Mouse (Mus musculus) liver, embryonic 12.5 days (tissue): ENCODE measurements around the gene Ralgps1. TPM values are rescaled to one million over a fixed set of nuclear protein-coding genes. Genes with fewer than 3 reads are reported as not detected.

Source experiments
- ATAC-seq: fragments of 200-750 bp; cut with Nextera tagmentation; 2 replicates; pipeline ENCODE4 v1.8.0; 2017; ENCODE audit warnings: moderate number of reproducible peaks, mild to moderate bottlenecking, moderate library complexity
- H3K27ac ChIP-seq: fragments of 300-500 bp; sonication (generic); 2 replicates; pipeline ENCODE4 v1.5.1; 2016; ENCODE audit warnings: mild to moderate bottlenecking
- H3K27me3 ChIP-seq: fragments of 300-500 bp; sonication (generic); replicated peaks from 2 replicates; pipeline ENCODE4 v1.6.1; 2016; ENCODE audit warnings: mild to moderate bottlenecking, moderate library complexity
- H3K36me3 ChIP-seq: fragments of 300-500 bp; sonication (generic); 2 replicates; pipeline ENCODE4 v1.6.1; 2016; ENCODE audit warnings: mild to moderate bottlenecking, moderate library complexity
- H3K4me1 ChIP-seq: fragments of 300-500 bp; sonication (generic); 2 replicates; pipeline ENCODE4 v1.6.1; 2016
- H3K4me2 ChIP-seq: fragments of 300-500 bp; sonication (generic); 2 replicates; pipeline ENCODE4 v1.6.1; 2016; ENCODE audit warnings: mild to moderate bottlenecking, moderate library complexity
- H3K4me3 ChIP-seq: fragments of 300-500 bp; sonication (generic); 2 replicates; pipeline ENCODE4 v1.5.1; 2016; ENCODE audit warnings: mild to moderate bottlenecking, moderate library complexity
- H3K9ac ChIP-seq: fragments of 300-500 bp; sonication (generic); 2 replicates; pipeline ENCODE4 v1.6.1; 2016; ENCODE audit warnings: mild to moderate bottlenecking, moderate library complexity
- H3K9me3 ChIP-seq: fragments of 300-500 bp; sonication (generic); replicated peaks from 2 replicates; pipeline ENCODE4 v1.6.1; 2016; ENCODE audit warnings: mild to moderate bottlenecking, moderate library complexity
- WGBS: fragments of 180-500 bp; shearing (Covaris S2); methylation state at CpG from one replicate; pipeline ENCODE4 v1.1.7; 2016; ENCODE audit not compliant: insufficient replicate concordance; 5-methylcytosine and 5-hydroxymethylcytosine counted together
- polyA plus RNA-seq: library from polyadenylated mRNA; unstranded; fragments of >200 nt; fragmentation: Nextera tagmentation; extraction: Ambion mirVana; gene quantifications from 2 replicates; pipeline ENCODE4 v1.2.1, GENCODE M21; 2016

The Ralgps1 gene
- polyA plus RNA-seq, 1 experiment from 2014 or later = 1.1 TPM

GRCm38 (mm10) chr2:33228077-33228476, 143.2 kb downstream of the Ralgps1 start:
- no peak overlapping the region for H3K27ac ChIP-seq
- H3K9ac ChIP-seq = no peak overlapping the region
- ATAC-seq = no peak
- no peaks in the 10 kb centered on the region for H3K27me3 ChIP-seq
- 78% methylated on average over 11 of the region's 11 CpGs for WGBS
- H3K36me3 ChIP-seq = no peaks in the 10 kb centered on the region
- H3K4me2 ChIP-seq = no peak overlapping the region
- no peak overlapping the region for H3K4me3 ChIP-seq
- no peaks in the 10 kb centered on the region for H3K9me3 ChIP-seq
- peaks cover 6% of the 10 kb centered on the region; the same call in 1 of the 2 replicates for H3K4me1 ChIP-seq

GRCm38 (mm10) chr2:33225921-33226320, 145.4 kb downstream of the Ralgps1 start:
- 79% methylated on average over 7 of the region's 7 CpGs for WGBS
- Histone ChIP-seq H3K27ac (no peak overlapping the region), H3K27me3 (no peaks in the 10 kb centered on the region), H3K9ac (no peak overlapping the region), H3K36me3 (no peaks in the 10 kb centered on the region), H3K4me3 (no peak overlapping the region), H3K9me3 (no peaks in the 10 kb centered on the region), H3K4me2 (no peak overlapping the region), H3K4me1 (peaks cover 3% of the 10 kb centered on the region; the same call in 1 of the 2 replicates)
- no peak for ATAC-seq

GRCm38 (mm10) chr2:33223656-33224358, 147.5 kb downstream of the Ralgps1 start:
- WGBS = 76% methylated on average over 10 of the region's 10 CpGs
- H3K4me3 ChIP-seq = no peak overlapping the region
- H3K9me3 ChIP-seq = no peaks in the 10 kb centered on the region
- H3K27ac ChIP-seq = no peak overlapping the region
- H3K9ac ChIP-seq = no peak overlapping the region
- no peaks in the 10 kb centered on the region; the same call in 1 of the 2 replicates for H3K4me1 ChIP-seq
- H3K36me3 ChIP-seq = no peaks in the 10 kb centered on the region
- no peaks in the 10 kb centered on the region for H3K27me3 ChIP-seq
- H3K4me2 ChIP-seq = no peak overlapping the region
- ATAC-seq = no peak

GRCm38 (mm10) chr2:33222480-33222879, 148.8 kb downstream of the Ralgps1 start:
- no peak overlapping the region for H3K9ac ChIP-seq
- H3K9me3 ChIP-seq = no peaks in the 10 kb centered on the region
- no peaks in the 10 kb centered on the region for H3K36me3 ChIP-seq
- ATAC-seq = no peak
- no peak overlapping the region for H3K4me2 ChIP-seq
- H3K4me1 ChIP-seq = peaks cover 2% of the 10 kb centered on the region; the same call in 1 of the 2 replicates
- 75% methylated on average over 6 of the region's 6 CpGs for WGBS
- no peak overlapping the region for H3K27ac ChIP-seq
- no peak overlapping the region for H3K4me3 ChIP-seq
- no peaks in the 10 kb centered on the region for H3K27me3 ChIP-seq

- 60% methylated on average over 11 of the region's 11 CpGs for WGBS
- no peak for ATAC-seq
- no peak overlapping the region for H3K4me3 ChIP-seq
- H3K4me1 ChIP-seq = peaks cover 12% of the 10 kb centered on the region; the same call in 1 of the 2 replicates
- no peak overlapping the region for H3K4me2 ChIP-seq
- H3K27ac ChIP-seq = no peak overlapping the region
- no peak overlapping the region for H3K9ac ChIP-seq
- H3K36me3 ChIP-seq = no peaks in the 10 kb centered on the region
- no peaks in the 10 kb centered on the region for H3K9me3 ChIP-seq
- no peaks in the 10 kb centered on the region; the same call in 1 of the 2 replicates for H3K27me3 ChIP-seq
Observed at GRCm38 (mm10) chr2:33221339-33221900, 149.9 kb downstream of the Ralgps1 start.

GRCm38 (mm10) chr2:33220674-33221338, 150.5 kb downstream of the Ralgps1 start:
- WGBS = 73% methylated on average over 10 of the region's 10 CpGs
- H3K9me3 ChIP-seq = no peaks in the 10 kb centered on the region
- peaks cover 18% of the 10 kb centered on the region for H3K4me1 ChIP-seq
- no peak overlapping the region for H3K4me2 ChIP-seq
- H3K27ac ChIP-seq = no peak overlapping the region
- H3K9ac ChIP-seq = no peak overlapping the region
- H3K36me3 ChIP-seq = no peaks in the 10 kb centered on the region
- no peaks in the 10 kb centered on the region; the same call in 1 of the 2 replicates for H3K27me3 ChIP-seq
- H3K4me3 ChIP-seq = no peak overlapping the region
- no peak for ATAC-seq

- no peaks in the 10 kb centered on the region for H3K9me3 ChIP-seq
- no peaks in the 10 kb centered on the region; the same call in 1 of the 2 replicates for H3K27me3 ChIP-seq
- H3K36me3 ChIP-seq = no peaks in the 10 kb centered on the region
- H3K27ac ChIP-seq = no peak overlapping the region
- H3K9ac ChIP-seq = no peak overlapping the region
- 79% methylated on average over 6 of the region's 6 CpGs for WGBS
- peaks cover 24% of the 10 kb centered on the region for H3K4me1 ChIP-seq
- H3K4me3 ChIP-seq = no peak overlapping the region
- no peak for ATAC-seq
- no peak overlapping the region for H3K4me2 ChIP-seq
Observed at GRCm38 (mm10) chr2:33220246-33220645, 151.0 kb downstream of the Ralgps1 start.

GRCm38 (mm10) chr2:33219637-33220036, 151.6 kb downstream of the Ralgps1 start:
- H3K4me2 ChIP-seq = no peak overlapping the region
- H3K36me3 ChIP-seq = no peaks in the 10 kb centered on the region
- H3K27me3 ChIP-seq = no peaks in the 10 kb centered on the region; the same call in 1 of the 2 replicates
- ATAC-seq = no peak
- no peak overlapping the region for H3K4me3 ChIP-seq
- H3K27ac ChIP-seq = no peak overlapping the region
- H3K9ac ChIP-seq = no peak overlapping the region
- H3K9me3 ChIP-seq = no peaks in the 10 kb centered on the region
- H3K4me1 ChIP-seq = peaks cover 27% of the 10 kb centered on the region
- WGBS = 75% methylated on average over 4 of the region's 4 CpGs

GRCm38 (mm10) chr2:33218903-33219625, 152.2 kb downstream of the Ralgps1 start:
- H3K4me3 ChIP-seq = no peak overlapping the region
- no peaks in the 10 kb centered on the region; the same call in 1 of the 2 replicates for H3K27me3 ChIP-seq
- H3K27ac ChIP-seq = no peak overlapping the region
- ATAC-seq = no peak
- no peaks in the 10 kb centered on the region for H3K36me3 ChIP-seq
- peaks cover 27% of the 10 kb centered on the region for H3K4me1 ChIP-seq
- no peak overlapping the region for H3K9ac ChIP-seq
- no peaks in the 10 kb centered on the region for H3K9me3 ChIP-seq
- WGBS = 56% methylated on average over 11 of the region's 11 CpGs
- H3K4me2 ChIP-seq = no peak overlapping the region

GRCm38 (mm10) chr2:33217425-33217794, 153.9 kb downstream of the Ralgps1 start:
- Histone ChIP-seq H3K9ac (no peak overlapping the region), H3K27me3 (no peaks in the 10 kb centered on the region; the same call in 1 of the 2 replicates), H3K36me3 (no peaks in the 10 kb centered on the region), H3K4me1 (peaks cover 27% of the 10 kb centered on the region), H3K27ac (no peak overlapping the region), H3K9me3 (no peaks in the 10 kb centered on the region), H3K4me2 (peak overlapping the region; percentile 62), H3K4me3 (no peak overlapping the region)
- ATAC-seq = no peak
- 44% methylated on average over 3 of the region's 3 CpGs for WGBS

- peaks cover 27% of the 10 kb centered on the region for H3K4me1 ChIP-seq
- H3K27me3 ChIP-seq = no peaks in the 10 kb centered on the region; the same call in 1 of the 2 replicates
- 41% methylated on average over 18 of the region's 18 CpGs for whole genome bisulfite sequencing
- H3K27ac ChIP-seq = 0 out of 2 replicates have a peak overlapping the region, but pooled peaks have one; percentile 49
- no peak for ATAC-seq
- peak overlapping the region; percentile 37; the same call in 1 of the 2 replicates for H3K9ac ChIP-seq
- no peaks in the 10 kb centered on the region for H3K9me3 ChIP-seq
- peak overlapping the region; percentile 42 for H3K4me3 ChIP-seq
- H3K4me2 ChIP-seq = peak overlapping the region; percentile 62
- H3K36me3 ChIP-seq = no peaks in the 10 kb centered on the region
Observed at GRCm38 (mm10) chr2:33216645-33217424, 154.5 kb downstream of the Ralgps1 start.
